Mouse (Mus musculus) urinary bladder, postnatal 4 days (tissue): ENCODE measurements around the gene Ctnna3.
A peak's percentile ranks its signal among the peaks of the same experiment; 100 is the strongest.
"Not testable (repeated sequence)": the region's sequence is repeated elsewhere in the genome, so short reads cannot be mapped to it uniquely, and the experiment has no call there.

Experiments used
- DNase-seq, 2 experiments: peaks; one replicate each; pipeline ENCODE4 v3.0.0; 2021 to 2022; ENCODE audit warnings: low spot score in 2 of 2

The Ctnna3 gene

DNA sequence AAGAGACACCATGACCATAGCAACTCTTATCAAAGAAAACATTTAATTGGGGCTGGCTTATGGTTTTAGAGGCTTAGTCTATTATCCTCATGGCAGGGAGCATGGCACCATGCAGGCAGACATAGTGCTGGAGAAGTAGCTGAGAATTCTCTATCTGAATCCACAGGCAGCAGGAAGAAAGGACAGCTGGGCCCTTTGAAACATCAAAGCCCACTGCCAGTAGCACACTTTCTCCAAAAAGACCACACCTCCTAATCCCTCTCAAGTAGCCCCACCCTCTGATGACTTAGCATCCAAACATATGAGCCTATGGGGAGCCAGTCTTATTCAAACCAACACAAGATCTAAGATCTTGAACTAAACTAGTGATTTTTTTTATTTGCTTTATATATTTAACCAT is 1462.6 kb downstream of the Ctnna3 start:
- DNase-seq: no peak

DNA sequence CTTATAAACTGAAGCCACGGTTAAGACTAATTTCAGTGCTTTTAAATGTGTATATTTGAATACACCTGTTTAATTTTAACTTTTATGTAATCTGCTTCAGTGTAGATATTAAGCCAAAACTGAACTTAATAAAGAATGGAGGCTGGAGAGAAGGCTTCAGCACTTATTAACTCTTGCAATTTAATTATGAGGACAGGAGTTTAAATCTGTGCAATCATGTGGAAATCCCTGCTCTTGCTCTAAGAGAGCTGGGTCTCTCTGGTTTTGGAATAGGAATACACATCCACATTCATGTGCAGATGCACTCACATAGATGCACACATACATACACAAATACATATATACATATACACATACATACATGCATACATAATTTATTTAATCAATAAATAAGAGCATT is 1468.8 kb downstream of the Ctnna3 start:
- no peak for DNase-seq

DNA sequence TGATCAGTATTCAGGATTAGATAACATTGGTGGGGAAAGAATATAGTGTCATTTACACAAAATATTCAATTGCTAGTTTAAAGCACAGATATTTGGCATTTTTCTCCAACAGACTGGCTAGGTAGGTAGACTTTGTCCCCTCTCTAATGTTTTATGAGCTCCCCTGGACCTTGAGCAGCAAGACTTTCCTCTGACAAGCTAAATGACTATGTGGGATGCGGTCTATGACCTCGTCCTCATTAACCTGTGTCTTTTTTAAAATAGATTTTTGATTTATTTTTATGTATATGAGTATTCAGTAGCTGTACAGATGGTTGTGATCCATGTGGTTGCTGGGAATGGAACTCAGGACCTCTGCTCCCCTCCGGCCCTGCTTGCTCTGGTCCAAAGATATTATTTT is 1471.8 kb downstream of the Ctnna3 start:
- DNase-seq: no peak

DNA sequence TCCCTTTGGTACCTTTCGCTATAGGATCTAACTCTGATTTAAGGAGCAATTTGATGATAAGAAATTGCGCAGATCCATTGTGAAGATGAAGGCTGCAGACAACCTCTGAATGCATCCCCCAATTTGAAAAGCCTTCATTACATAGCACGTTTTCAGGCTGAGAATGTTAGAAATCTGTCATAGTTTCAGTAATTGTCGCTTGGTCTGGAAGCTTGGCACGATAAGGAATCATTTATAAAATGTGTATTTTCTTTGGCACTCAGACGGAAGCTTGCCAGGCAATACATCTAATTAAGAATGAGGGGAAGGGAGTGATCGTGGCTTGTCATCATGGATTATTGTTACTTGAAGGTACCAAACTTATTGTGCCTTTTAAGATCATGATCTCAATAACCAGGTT is 1511.1 kb downstream of the Ctnna3 start:
- DNase-seq: no peak

DNA sequence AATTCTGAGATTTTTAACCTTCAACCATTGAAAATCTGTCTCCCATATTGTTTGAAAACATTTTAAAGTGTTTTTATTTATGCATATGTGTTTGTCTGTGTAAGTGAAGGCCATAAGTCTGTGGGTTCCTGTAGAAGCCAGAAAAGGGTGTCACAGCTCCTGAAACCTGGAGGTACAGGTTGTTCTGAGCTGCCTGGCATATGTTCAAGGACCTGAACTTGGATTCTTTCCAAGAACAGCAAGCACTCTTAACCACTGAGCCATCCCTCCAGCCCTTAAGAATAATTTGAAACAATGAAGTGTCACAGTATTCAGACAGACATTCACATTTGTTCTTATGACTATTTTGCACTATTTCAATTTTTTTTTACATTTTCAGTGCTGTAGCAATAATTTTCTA is 1528.5 kb downstream of the Ctnna3 start:
- DNase-seq: no peak

DNA sequence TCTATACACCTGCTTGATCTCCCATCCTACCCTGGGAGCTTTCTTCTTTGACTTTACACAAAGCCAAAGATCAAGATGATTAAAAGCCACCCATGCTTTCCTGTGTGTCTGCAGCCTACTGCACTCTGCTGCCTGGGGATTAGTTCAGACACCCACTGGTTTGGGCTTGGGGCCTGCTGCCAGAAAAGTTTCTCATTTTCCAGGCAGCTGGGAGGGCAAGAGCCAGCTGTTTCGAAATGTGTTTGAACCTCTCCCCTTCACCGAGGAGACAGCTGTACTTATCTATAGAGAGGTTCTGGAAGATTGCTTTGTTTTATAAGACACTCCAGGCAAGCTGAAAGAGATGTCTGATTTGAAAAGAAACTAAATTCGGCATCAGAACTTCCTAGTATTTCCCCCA is 1563.0 kb downstream of the Ctnna3 start:
- DNase-seq: no peak

DNA sequence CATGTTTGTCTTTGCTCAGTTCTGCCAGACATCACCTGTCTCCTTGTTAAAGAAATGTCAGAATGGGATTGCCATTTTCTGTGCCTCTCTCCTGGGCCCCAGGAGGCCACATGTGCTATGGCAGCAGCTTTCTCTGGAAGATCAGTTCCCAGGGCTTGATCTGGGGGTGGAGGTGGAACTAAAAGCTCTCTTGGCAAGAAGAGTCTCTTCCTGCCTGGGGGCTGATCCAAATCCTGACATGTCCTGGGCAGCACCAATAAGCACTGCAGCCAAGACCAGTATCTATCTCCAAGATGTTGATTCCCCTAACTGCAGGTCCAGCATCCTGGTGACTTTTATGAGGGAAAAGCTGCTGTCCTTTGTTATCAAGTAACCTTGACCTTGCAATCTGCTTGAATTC is 1583.6 kb downstream of the Ctnna3 start:
- DNase-seq: peak in 1 of 2 experiments; percentile 17

DNA sequence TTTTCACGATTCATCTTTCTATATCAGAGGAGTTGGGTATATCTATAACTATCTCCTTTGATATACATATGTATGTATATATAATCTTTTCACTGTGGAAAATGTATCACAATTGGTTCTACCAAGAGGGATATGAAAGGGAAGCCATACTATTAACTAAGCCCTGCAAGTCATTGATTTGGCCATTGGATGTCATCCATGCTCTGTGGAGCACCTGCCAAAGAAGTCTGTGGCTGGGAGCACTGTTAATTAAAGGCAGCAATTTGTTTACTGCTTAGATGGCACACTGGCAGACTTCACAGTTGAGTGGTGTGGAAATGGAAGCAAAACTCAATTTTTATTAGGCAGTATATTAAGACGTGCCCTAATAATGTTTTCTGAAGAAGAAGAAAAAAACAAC is 1592.8 kb downstream of the Ctnna3 start:
- DNase-seq: no peak

DNA sequence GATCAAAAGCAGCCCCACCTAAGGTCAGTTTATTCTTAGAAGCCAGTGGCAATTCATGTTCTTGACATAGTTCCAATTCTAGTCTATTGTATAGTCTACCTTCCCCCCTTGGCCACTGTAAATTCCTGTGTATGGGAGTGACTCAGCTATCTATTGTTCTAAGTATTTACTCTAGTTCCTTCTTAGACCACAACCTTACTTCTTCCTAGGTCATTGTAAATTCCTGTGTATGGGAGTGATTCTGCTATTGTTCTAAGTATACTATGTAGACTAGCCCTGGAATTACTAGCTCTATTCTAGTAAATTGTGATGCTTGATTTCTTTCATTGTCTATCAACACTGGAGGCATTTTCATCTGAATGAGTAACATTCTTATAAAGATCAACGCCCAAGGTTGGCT is 1603.6 kb downstream of the Ctnna3 start:
- DNase-seq: not testable (repeated sequence)
